Mouse (Mus musculus): ENCODE measurements around the gene Ccdc142. TPM values are rescaled to one million over a fixed set of nuclear protein-coding genes. Genes with fewer than 3 reads are reported as not detected.
A peak's percentile ranks its signal among the peaks of the same experiment; 100 is the strongest.

Ccdc142 gene
- polyA plus RNA-seq, 1 experiment from 2014 or later: 5.0 TPM

GRCm38 (mm10) chr6:83136881-83137575 lies 35.6 kb downstream of the Ccdc142 start:
- ATAC-seq (ENCODE audit: low FRiP score, low read depth): peak; percentile 81
- H3K27me3 ChIP-seq: peaks cover 40% of the 10 kb centered on the region
- H3K4me1 ChIP-seq: peaks cover 46% of the 10 kb centered on the region
- peak overlapping the region; percentile 55 for H3K4me3 ChIP-seq
- H3K4me2 ChIP-seq (replicated peaks): peak overlapping the region; percentile 78
- WGBS: under 1% methylated on average over 26 of the region's 26 CpGs
- H3K9ac ChIP-seq (replicated peaks): peak overlapping the region; percentile 85
- H3K27ac ChIP-seq (replicated peaks): peak overlapping the region; percentile 97
- H3K36me3 ChIP-seq: no peaks in the 10 kb centered on the region
- no peaks in the 10 kb centered on the region for H3K9me3 ChIP-seq

- ATAC-seq (ENCODE audit: low FRiP score, low read depth): peak; percentile 71
- peak overlapping the region; percentile 78 for H3K4me2 ChIP-seq (replicated peaks)
- no peaks in the 10 kb centered on the region for H3K36me3 ChIP-seq
- peaks cover 51% of the 10 kb centered on the region for H3K4me1 ChIP-seq
- peak overlapping the region; percentile 97 for H3K27ac ChIP-seq (replicated peaks)
- 0% methylated on average over 12 of the region's 12 CpGs for WGBS
- H3K9ac ChIP-seq (replicated peaks): peak overlapping the region; percentile 85
- H3K4me3 ChIP-seq: peak overlapping the region; percentile 55
- peaks cover 45% of the 10 kb centered on the region for H3K27me3 ChIP-seq
- no peaks in the 10 kb centered on the region for H3K9me3 ChIP-seq
These were observed 36.2 kb downstream of the Ccdc142 start for GRCm38 (mm10) chr6:83137576-83137950.

- Histone ChIP-seq H3K4me2 (replicated peaks) (peak overlapping the region; percentile 78), H3K4me1 (peaks cover 52% of the 10 kb centered on the region), H3K4me3 (peak overlapping the region; percentile 55), H3K36me3 (no peaks in the 10 kb centered on the region), H3K9ac (replicated peaks) (peak overlapping the region; percentile 85), H3K27ac (replicated peaks) (peak overlapping the region; percentile 97), H3K9me3 (no peaks in the 10 kb centered on the region), H3K27me3 (peaks cover 48% of the 10 kb centered on the region)
- 0% methylated on average over 11 of the region's 11 CpGs for WGBS
- peak; percentile 38 for ATAC-seq (ENCODE audit: low FRiP score, low read depth)
These were observed 36.7 kb downstream of the Ccdc142 start for GRCm38 (mm10) chr6:83138056-83138455.

GRCm38 (mm10) chr6:83140044-83140443 lies 38.6 kb downstream of the Ccdc142 start:
- WGBS: 96% methylated on average over 8 of the region's 8 CpGs
- Histone ChIP-seq H3K27me3 (peaks cover 38% of the 10 kb centered on the region), H3K9me3 (no peaks in the 10 kb centered on the region), H3K4me3 (no peak overlapping the region), H3K9ac (replicated peaks) (no peak overlapping the region), H3K27ac (replicated peaks) (no peak overlapping the region), H3K4me2 (replicated peaks) (no peak overlapping the region), H3K4me1 (peaks cover 52% of the 10 kb centered on the region), H3K36me3 (no peaks in the 10 kb centered on the region)
- ATAC-seq (ENCODE audit: low FRiP score, low read depth): no peak

- Histone ChIP-seq H3K9me3 (no peaks in the 10 kb centered on the region), H3K4me3 (no peak overlapping the region), H3K4me1 (peaks cover 39% of the 10 kb centered on the region), H3K4me2 (replicated peaks) (peak overlapping the region; percentile 63), H3K9ac (replicated peaks) (peak overlapping the region; percentile 70), H3K27ac (replicated peaks) (no peak overlapping the region), H3K27me3 (peaks cover 23% of the 10 kb centered on the region), H3K36me3 (no peaks in the 10 kb centered on the region)
- ATAC-seq (ENCODE audit: low FRiP score, low read depth): no peak
- WGBS: 25% methylated on average over 4 of the region's 4 CpGs
These were observed 40.2 kb downstream of the Ccdc142 start for GRCm38 (mm10) chr6:83141636-83142035.

GRCm38 (mm10) chr6:83142211-83142731 lies 40.9 kb downstream of the Ccdc142 start:
- peaks cover 33% of the 10 kb centered on the region for H3K4me1 ChIP-seq
- peaks cover under 1% of the 10 kb centered on the region; the same call in 1 of the 2 replicates for H3K36me3 ChIP-seq
- peak overlapping the region; percentile 70 for H3K9ac ChIP-seq (replicated peaks)
- H3K9me3 ChIP-seq: no peaks in the 10 kb centered on the region
- no peak for ATAC-seq (ENCODE audit: low FRiP score, low read depth)
- H3K4me2 ChIP-seq (replicated peaks): peak overlapping the region; percentile 63
- peak overlapping the region; percentile 37 for H3K4me3 ChIP-seq
- H3K27me3 ChIP-seq: peaks cover 23% of the 10 kb centered on the region
- WGBS: 2% methylated on average over 39 of the region's 41 CpGs
- no peak overlapping the region for H3K27ac ChIP-seq (replicated peaks)

- WGBS: 40% methylated on average over 11 of the region's 11 CpGs
- no peak overlapping the region for H3K4me3 ChIP-seq
- no peak for ATAC-seq (ENCODE audit: low FRiP score, low read depth)
- peaks cover 6% of the 10 kb centered on the region; the same call in 1 of the 2 replicates for H3K36me3 ChIP-seq
- H3K4me2 ChIP-seq (replicated peaks): peak overlapping the region; percentile 63; the same call in 1 of the 2 replicates
- peaks cover 23% of the 10 kb centered on the region for H3K27me3 ChIP-seq
- H3K9me3 ChIP-seq: no peaks in the 10 kb centered on the region
- no peak overlapping the region for H3K27ac ChIP-seq (replicated peaks)
- H3K4me1 ChIP-seq: peaks cover 27% of the 10 kb centered on the region
- H3K9ac ChIP-seq (replicated peaks): peak overlapping the region; percentile 70; the same call in 1 of the 2 replicates
These were observed 41.5 kb downstream of the Ccdc142 start for GRCm38 (mm10) chr6:83142886-83143285.

GRCm38 (mm10) chr6:83145209-83145608 lies 43.8 kb downstream of the Ccdc142 start:
- H3K9ac ChIP-seq (replicated peaks): no peak overlapping the region
- ATAC-seq (ENCODE audit: low FRiP score, low read depth): no peak
- no peak overlapping the region for H3K27ac ChIP-seq (replicated peaks)
- peaks cover 23% of the 10 kb centered on the region for H3K27me3 ChIP-seq
- 90% methylated on average over 2 of the region's 2 CpGs for whole genome bisulfite sequencing
- no peaks in the 10 kb centered on the region for H3K9me3 ChIP-seq
- H3K4me3 ChIP-seq: no peak overlapping the region
- peaks cover 12% of the 10 kb centered on the region for H3K4me1 ChIP-seq
- H3K36me3 ChIP-seq: peaks cover 27% of the 10 kb centered on the region
- H3K4me2 ChIP-seq (replicated peaks): no peak overlapping the region

- Histone ChIP-seq H3K36me3 (peaks cover 28% of the 10 kb centered on the region), H3K9me3 (no peaks in the 10 kb centered on the region), H3K4me3 (no peak overlapping the region), H3K27ac (replicated peaks) (no peak overlapping the region), H3K4me1 (peaks cover 12% of the 10 kb centered on the region), H3K4me2 (replicated peaks) (no peak overlapping the region), H3K27me3 (peaks cover 21% of the 10 kb centered on the region), H3K9ac (replicated peaks) (no peak overlapping the region)
- WGBS: 73% methylated on average over 9 of the region's 9 CpGs
- ATAC-seq (ENCODE audit: low FRiP score, low read depth): no peak
These were observed 44.4 kb downstream of the Ccdc142 start for GRCm38 (mm10) chr6:83145805-83146204.

- 60% methylated on average over 7 of the region's 7 CpGs for WGBS
- no peaks in the 10 kb centered on the region for H3K9me3 ChIP-seq
- peaks cover 13% of the 10 kb centered on the region for H3K4me1 ChIP-seq
- no peak overlapping the region for H3K4me3 ChIP-seq
- no peak overlapping the region for H3K9ac ChIP-seq (replicated peaks)
- H3K4me2 ChIP-seq (replicated peaks): no peak overlapping the region
- H3K27ac ChIP-seq (replicated peaks): no peak overlapping the region
- peaks cover 37% of the 10 kb centered on the region for H3K36me3 ChIP-seq
- no peak for ATAC-seq (ENCODE audit: low FRiP score, low read depth)
- H3K27me3 ChIP-seq: peaks cover 6% of the 10 kb centered on the region; the same call in 1 of the 2 replicates
These were observed 45.9 kb downstream of the Ccdc142 start for GRCm38 (mm10) chr6:83147280-83147679.

- ATAC-seq (ENCODE audit: low FRiP score, low read depth): no peak
- Histone ChIP-seq H3K4me3 (no peak overlapping the region), H3K4me1 (peaks cover 34% of the 10 kb centered on the region), H3K9me3 (no peaks in the 10 kb centered on the region), H3K36me3 (peaks cover 53% of the 10 kb centered on the region), H3K4me2 (replicated peaks) (no peak overlapping the region), H3K27me3 (no peaks in the 10 kb centered on the region), H3K9ac (replicated peaks) (0 out of 2 replicates have a peak overlapping the region, but pooled peaks have one; percentile 11), H3K27ac (replicated peaks) (no peak overlapping the region)
- 24% methylated on average over 8 of the region's 8 CpGs for WGBS
These were observed 50.3 kb downstream of the Ccdc142 start for GRCm38 (mm10) chr6:83151721-83152120.

GRCm38 (mm10) chr6:83153038-83153437 lies 51.6 kb downstream of the Ccdc142 start:
- Histone ChIP-seq H3K4me2 (replicated peaks) (no peak overlapping the region), H3K4me3 (no peak overlapping the region), H3K27ac (replicated peaks) (no peak overlapping the region), H3K36me3 (peaks cover 45% of the 10 kb centered on the region), H3K27me3 (peaks cover 3% of the 10 kb centered on the region; the same call in 1 of the 2 replicates), H3K9me3 (no peaks in the 10 kb centered on the region), H3K4me1 (peaks cover 34% of the 10 kb centered on the region), H3K9ac (replicated peaks) (no peak overlapping the region)
- 87% methylated on average over 12 of the region's 12 CpGs for WGBS
- ATAC-seq (ENCODE audit: low FRiP score, low read depth): no peak

Data from midbrain, embryonic 12.5 days (tissue).